Mouse (Mus musculus) ES-Bruce4 (cell line): ENCODE data around the gene Mbd6.

Experiments used
- CTCF ChIP-seq: IDR thresholded peaks from one replicate; pipeline ENCODE4 v1.8.1; 2011; ENCODE audit warnings: low read depth, low read length
- EP300 ChIP-seq: IDR thresholded peaks from 2 replicates; pipeline ENCODE4 v1.6.1; 2011; ENCODE audit warnings: low read depth, low read length; ENCODE audit not compliant: insufficient read depth
- POLR2A ChIP-seq: IDR thresholded peaks from one replicate; pipeline ENCODE4 v1.8.1; 2011; ENCODE audit warnings: low read length; ENCODE audit not compliant: insufficient read depth

GRCm38 (mm10) chr10:127288328-127288799, 454 bp downstream of the Mbd6 start:
- TF ChIP-seq CTCF, result no peak
- no peak for TF ChIP-seq POLR2A
- TF ChIP-seq EP300, result no peak
